ENCODE assay signal across 31 mouse cellular contexts in the genomic region with DNA sequence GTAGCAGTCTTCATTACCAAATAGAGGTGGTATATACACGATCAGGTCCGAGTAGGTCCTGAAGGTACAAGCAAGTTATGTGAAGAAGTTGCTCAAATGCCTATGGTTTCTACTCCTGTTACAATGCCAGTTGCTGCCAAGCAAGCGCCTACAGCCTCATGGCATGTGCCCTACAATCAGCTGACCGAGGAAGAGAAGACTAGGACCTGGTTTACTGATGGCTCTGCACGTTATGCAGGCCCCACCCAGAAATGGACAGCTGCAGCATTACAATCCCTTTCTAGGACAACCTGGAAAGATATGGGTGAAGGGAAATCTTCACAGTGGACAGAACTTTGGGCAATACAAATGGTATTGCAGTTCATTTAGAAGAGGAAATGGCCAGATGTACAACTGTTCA.
"Had no signal": no experiment of that assay in that cellular context is flagged by ENCODE, and none has a peak within 500 bp of the region (broad histone marks: within the 10 kb centered on the region; RNA-seq: fewer than 3 reads in every experiment).

No protein-coding gene starts in this region.

- DNase-seq: heart, postnatal 10 days; heart, postnatal 14 days; heart, postnatal 36 days; heart, postnatal 4 days; kidney, adult 11 months; kidney, adult 18-20 months; kidney, adult 2 months; kidney, adult 8-10 months; kidney, adult 9 months; kidney, postnatal 10 days; kidney, postnatal 14 days; kidney, postnatal 25 days; kidney, postnatal 36 days; kidney, postnatal 4 days; layer of hippocampus, adult 9-11 months; layer of hippocampus, postnatal 36 days had no signal

- H3K27ac ChIP-seq: heart, embryonic 13.5 days; heart, embryonic 15.5 days; hindbrain, embryonic 10.5 days; hindbrain, embryonic 12.5 days; hindbrain, embryonic 13.5 days; hindbrain, embryonic 14.5 days; hindbrain, embryonic 15.5 days; hindbrain, postnatal 0 days; intestine, embryonic 15.5 days; kidney, embryonic 15.5 days; kidney, postnatal 0 days; layer of hippocampus, adult 2 months; left cerebral cortex, adult 2 months had no signal

- H3K36me3 ChIP-seq: heart, embryonic 12.5 days; heart, embryonic 13.5 days; heart, embryonic 15.5 days; hindbrain, embryonic 10.5 days; hindbrain, embryonic 12.5 days; hindbrain, embryonic 13.5 days; hindbrain, embryonic 15.5 days; intestine, embryonic 15.5 days; kidney, embryonic 15.5 days had no signal

- H3K4me3 ChIP-seq: heart, embryonic 12.5 days; heart, embryonic 13.5 days; heart, embryonic 15.5 days; hindbrain, embryonic 10.5 days; hindbrain, embryonic 12.5 days; hindbrain, embryonic 13.5 days; hindbrain, embryonic 15.5 days; intestine, embryonic 15.5 days; kidney, embryonic 15.5 days; layer of hippocampus, adult 2 months; left cerebral cortex, adult 2 months had no signal

- H3K27me3 ChIP-seq: heart, embryonic 12.5 days; heart, embryonic 13.5 days; heart, embryonic 15.5 days; hindbrain, embryonic 12.5 days; hindbrain, embryonic 13.5 days; hindbrain, embryonic 15.5 days; intestine, embryonic 15.5 days; kidney, embryonic 15.5 days had no signal

- H3K4me2 ChIP-seq: heart, embryonic 11.5 days; heart, embryonic 12.5 days; heart, embryonic 13.5 days; heart, embryonic 15.5 days; hindbrain, embryonic 12.5 days; hindbrain, embryonic 13.5 days; hindbrain, embryonic 14.5 days; hindbrain, embryonic 15.5 days; intestine, embryonic 15.5 days; kidney, embryonic 15.5 days had no signal
